Mouse (Mus musculus) lung, adult 2 months (tissue): ENCODE data around the gene Gse1.

Experiments used
- CTCF ChIP-seq: fragments of 200-500 bp; IDR thresholded peaks from 2 replicates; pipeline ENCODE4 v1.5.1; 2011; ENCODE audit warnings: mild to moderate bottlenecking, low read length, control low read depth; ENCODE audit not compliant: insufficient read depth
- POLR2A ChIP-seq: fragments of 200-500 bp; IDR thresholded peaks from 2 replicates; pipeline ENCODE4 v1.6.1; 2011; ENCODE audit warnings: low read depth, mild to moderate bottlenecking, control low read depth, low read length, borderline replicate concordance; ENCODE audit errors: extremely low read depth

- TF ChIP-seq CTCF (no peak), POLR2A (no peak)
These were observed 100.9 kb downstream of the Gse1 start for GRCm38 (mm10) chr8:120329030-120329748.
